8 mouse cellular contexts compared by ENCODE assay signal in genomic region chr7:28180890-28181289, GRCm38 (mm10). TPM values are rescaled to one million over a fixed set of nuclear protein-coding genes. Genes with fewer than 3 reads are reported as not detected.
DNase-seq lines count a peak whose midpoint lies in the region; ATAC-seq and TF ChIP-seq lines count a peak whose summit lies in the region.

No protein-coding gene starts in this region.

- peaks cover 46% of the 10 kb centered on the region for H3K36me3 ChIP-seq in limb, embryonic 11.5 days (ENCODE audit: control insufficient read depth, insufficient read depth, low read length)
- peaks cover 58% of the 10 kb centered on the region for H3K36me3 ChIP-seq in neural tube, embryonic 14.5 days (ENCODE audit: control insufficient read depth, insufficient read depth, low read length)

- 95% methylated on average over 5 of the region's 5 CpGs for WGBS in limb, embryonic 11.5 days
- 78% methylated on average over 5 of the region's 5 CpGs for WGBS in neural tube, embryonic 14.5 days

- H3K27ac ChIP-seq in layer of hippocampus, adult 2 months: 0 out of 2 replicates have a peak overlapping the region, but pooled peaks have one; percentile 7
- H3K27ac ChIP-seq in limb, embryonic 11.5 days (replicated peaks; ENCODE audit: low read depth, low read length): no peak overlapping the region
- no peak overlapping the region; the same call in 1 of the 2 replicates for H3K27ac ChIP-seq in neural tube, embryonic 14.5 days (ENCODE audit: low read depth, low read length)

- ATAC-seq in erythroblast, adult 5-6 weeks (replicated peaks; ENCODE audit: low FRiP score, poor library complexity, severe bottlenecking): peak; percentile 56
- no peak for ATAC-seq in limb, embryonic 11.5 days (ENCODE audit: insufficient number of reproducible peaks, low FRiP score, low TSS enrichment, low read depth)
- ATAC-seq in neural tube, embryonic 14.5 days (ENCODE audit: low read depth): no peak

- peaks cover 6% of the 10 kb centered on the region; the same call in 1 of the 2 replicates for H3K4me1 ChIP-seq in limb, embryonic 11.5 days (ENCODE audit: control insufficient read depth, insufficient read depth, low read length)
- H3K4me1 ChIP-seq in neural tube, embryonic 14.5 days (ENCODE audit: control insufficient read depth, insufficient read depth, low read length): peaks cover 10% of the 10 kb centered on the region

- DNase-seq in layer of hippocampus, adult 2 months (ENCODE audit: low spot score in 2 of 2): no peak
- DNase-seq in layer of hippocampus, adult 11-12 months (ENCODE audit: low spot score): no peak
- DNase-seq in limb, embryonic 11.5 days (ENCODE audit: low spot score): no peak
- DNase-seq in cerebellum, adult 9-10 months: no peak
- DNase-seq in gastrocnemius, postnatal 25 days: no peak
- DNase-seq in kidney, adult 8-10 months: no peak

- no peaks in the 10 kb centered on the region for H3K27me3 ChIP-seq in limb, embryonic 11.5 days (ENCODE audit: control insufficient read depth, insufficient read depth, low read length)
- H3K27me3 ChIP-seq in neural tube, embryonic 14.5 days (ENCODE audit: control insufficient read depth, insufficient read depth, low read length): no peaks in the 10 kb centered on the region

- no peaks in the 10 kb centered on the region for H3K9me3 ChIP-seq in limb, embryonic 11.5 days (ENCODE audit: control insufficient read depth, low read length)
- H3K9me3 ChIP-seq in neural tube, embryonic 14.5 days (ENCODE audit: control insufficient read depth, low read length): no peaks in the 10 kb centered on the region

- H3K4me3 ChIP-seq in layer of hippocampus, adult 2 months: peak overlapping the region; percentile 97
- peak overlapping the region; percentile 95; the same call in 1 of the 2 replicates for H3K4me3 ChIP-seq in limb, embryonic 11.5 days (ENCODE audit: low read depth, low read length)
- peak overlapping the region; percentile 100 for H3K4me3 ChIP-seq in neural tube, embryonic 14.5 days (ENCODE audit: low read depth, low read length)

- no peak overlapping the region; the same call in 1 of the 2 replicates for H3K9ac ChIP-seq in limb, embryonic 11.5 days (ENCODE audit: low read length)
- H3K9ac ChIP-seq in neural tube, embryonic 14.5 days (replicated peaks; ENCODE audit: low read depth, low read length): peak overlapping the region; percentile 96

- no peak for TF ChIP-seq CTCF in layer of hippocampus, adult 2 months (conservative IDR thresholded peaks at IDR 0.05)

- H3K4me2 ChIP-seq in limb, embryonic 11.5 days (ENCODE audit: low read depth, severe bottlenecking): peak overlapping the region; percentile 90
- H3K4me2 ChIP-seq in neural tube, embryonic 14.5 days (ENCODE audit: low read depth, low read length): peak overlapping the region; percentile 67

RNA-seq across cellular contexts. Expression of gene Dyrk1b, which starts 1.6 kb away (rescaled TPM):
- total RNA-seq in layer of hippocampus, adult 2 months (2021): 10 to 100 TPM; 44.7 to 46.9 TPM
- 2.1 and 4.6 TPM in 2 replicates for total RNA-seq in erythroblast, adult 5-6 weeks (2015; ENCODE audit: low replicate concordance)
- total RNA-seq in erythroblast, adult 5-6 weeks (2017; ENCODE audit: low replicate concordance): 6.4 and 6.6 TPM in 2 replicates
- 19.2 and 20.1 TPM in 2 replicates for polyA plus RNA-seq in limb, embryonic 11.5 days (2014; fragmentation: Nextera tagmentation; extraction: Ambion mirVana)
- polyA plus RNA-seq in neural tube, embryonic 14.5 days (2014; fragmentation: Nextera tagmentation; extraction: Ambion mirVana): 13.6 and 13.9 TPM in 2 replicates
- 10 to 100 TPM; 91.6 to 95.8 TPM for total RNA-seq in gastrocnemius, postnatal 25 days (2021)

RNA-seq across cellular contexts. Expression of gene Fbl, which starts 11.4 kb away (rescaled TPM):
- 10 to 100 TPM; 51.7 to 52.3 TPM for total RNA-seq in layer of hippocampus, adult 2 months (2021)
- total RNA-seq in erythroblast, adult 5-6 weeks (2015; ENCODE audit: low replicate concordance): 12.5 and 30.1 TPM in 2 replicates
- 22.2 and 30.7 TPM in 2 replicates for total RNA-seq in erythroblast, adult 5-6 weeks (2017; ENCODE audit: low replicate concordance)
- polyA plus RNA-seq in limb, embryonic 11.5 days (2014; fragmentation: Nextera tagmentation; extraction: Ambion mirVana): 55.7 and 56.1 TPM in 2 replicates
- polyA plus RNA-seq in neural tube, embryonic 14.5 days (2014; fragmentation: Nextera tagmentation; extraction: Ambion mirVana): 22.2 and 25.3 TPM in 2 replicates
- 10 to 100 TPM; 21.8 to 24.3 TPM for total RNA-seq in gastrocnemius, postnatal 25 days (2021)

RNA-seq across cellular contexts. Expression of gene 9530053A07Rik, which starts 51.6 kb away (rescaled TPM):
- under 1 TPM in 1 of 2 experiments, not detected in 1; 0.05 TPM for total RNA-seq in layer of hippocampus, adult 2 months (2021)
- total RNA-seq in erythroblast, adult 5-6 weeks (2015; ENCODE audit: low replicate concordance): not detected in 2 replicates
- 0.28 TPM in 1 of 2 replicates, not detected in the other for total RNA-seq in erythroblast, adult 5-6 weeks (2017; ENCODE audit: low replicate concordance)
- polyA plus RNA-seq in limb, embryonic 11.5 days (2014; fragmentation: Nextera tagmentation; extraction: Ambion mirVana): 0.01 and 0.06 TPM in 2 replicates
- polyA plus RNA-seq in neural tube, embryonic 14.5 days (2014; fragmentation: Nextera tagmentation; extraction: Ambion mirVana): 0.08 and 0.15 TPM in 2 replicates
- not detected for total RNA-seq in gastrocnemius, postnatal 25 days (2021)

Comparison
In these comparisons a context has a peak if more than half of its experiments do, and no peak if none do; other contexts are left out.
1. RNA of gene Dyrk1b, which starts 1.6 kb away (total RNA-seq): 91.6 to 95.8 TPM in gastrocnemius, postnatal 25 days and 44.7 to 46.9 TPM in layer of hippocampus, adult 2 months; 2.1 to 6.6 TPM in erythroblast, adult 5-6 weeks; every median in the first group is over 4 times any median in the second.
2. Peak in every context shown above with its lines, with median percentiles within 50 percentile points of each other: H3K4me3 ChIP-seq.